Mouse (Mus musculus): ENCODE measurements around the gene Dgki.

DNA sequence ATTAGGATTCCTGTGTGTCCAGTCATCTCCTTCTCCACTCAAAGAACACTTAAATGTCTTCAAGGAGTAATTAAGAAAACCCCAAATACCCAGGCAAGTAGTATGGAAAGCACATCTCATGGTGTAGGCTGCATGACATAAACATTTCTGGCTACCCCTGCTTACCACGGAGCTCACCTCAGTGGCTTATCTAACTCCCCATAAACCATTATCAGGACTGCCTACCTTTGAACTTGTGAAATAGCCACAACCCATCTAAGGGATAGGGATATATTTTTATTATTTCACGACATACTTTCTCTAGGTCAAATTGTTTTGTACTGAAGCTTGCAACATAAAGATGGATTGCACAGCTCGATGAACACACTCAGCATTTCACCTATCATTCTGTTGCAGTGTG lies 394.0 kb downstream of the Dgki start:
- TF ChIP-seq CHD2 (IDR thresholded peaks at IDR 0.05; ENCODE audit: low read depth, low read length) (no peak), ZNF384 (IDR thresholded peaks at IDR 0.05; ENCODE audit: low read depth, low read length) (no peak), HCFC1 (IDR thresholded peaks at IDR 0.05; ENCODE audit: borderline replicate concordance, insufficient read depth, low read length) (no peak), ZC3H11A (IDR thresholded peaks at IDR 0.05; ENCODE audit: borderline replicate concordance, low read depth, low read length) (no peak)

Data from ES-E14 (cell line).